Mouse (Mus musculus): Measurements from ENCODE around the gene Ect2l. TPM values are rescaled to one million over a fixed set of nuclear protein-coding genes. Genes with fewer than 3 reads are reported as not detected.

Gene Ect2l
- 1 to 10 TPM in 1 of 3 experiments, under 1 TPM in 2; 0.29 to 1.5 (median 0.62) TPM for polyA plus RNA-seq (2017; shearing (Covaris generic))

DNA sequence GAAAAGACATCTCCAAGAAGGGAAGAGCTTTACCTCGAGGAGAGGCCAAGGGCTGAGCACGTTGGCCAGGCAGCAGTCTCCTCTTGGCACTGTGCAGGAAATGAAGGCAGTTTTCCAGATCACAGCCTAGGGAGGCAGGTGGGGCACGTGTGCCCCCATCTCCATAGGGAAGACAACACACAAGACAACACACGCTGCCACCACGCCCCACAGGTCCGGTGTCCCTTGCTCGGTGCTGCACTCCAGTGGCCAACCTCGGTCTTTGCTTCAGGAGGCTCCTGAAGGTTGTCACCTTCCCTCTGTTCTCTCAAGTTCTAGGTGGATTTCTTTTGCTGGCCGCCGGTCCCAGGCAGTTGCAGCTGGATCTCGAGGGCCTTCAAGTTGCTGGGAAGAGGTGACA is at the start of gene Ect2l:
Gene Ect2l, minus strand, starts transcription at position 165 of the 400 bp plus-strand sequence.
- ATAC-seq, result peak; percentile 84

DNA sequence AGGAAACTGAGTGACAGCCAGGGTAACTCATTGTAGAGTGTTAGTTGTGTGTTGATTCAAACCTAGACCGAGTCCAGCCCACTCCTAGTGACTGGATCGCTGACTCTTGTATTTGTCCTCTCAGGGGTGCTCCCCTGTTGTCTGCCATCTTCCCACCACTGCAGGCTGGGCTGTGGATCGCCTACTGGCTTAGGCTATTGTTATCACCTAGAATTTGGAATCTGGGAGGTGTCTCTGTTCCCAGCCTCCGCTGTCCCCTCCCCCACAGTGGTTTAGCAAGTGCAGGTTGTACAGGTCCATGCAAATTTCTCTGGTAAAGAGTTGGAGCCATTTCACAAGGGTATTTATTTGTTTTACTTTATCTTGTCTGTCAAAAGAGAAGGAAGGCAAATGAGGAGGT is 40.7 kb upstream of the Ect2l start:
- no peak for ATAC-seq

DNA sequence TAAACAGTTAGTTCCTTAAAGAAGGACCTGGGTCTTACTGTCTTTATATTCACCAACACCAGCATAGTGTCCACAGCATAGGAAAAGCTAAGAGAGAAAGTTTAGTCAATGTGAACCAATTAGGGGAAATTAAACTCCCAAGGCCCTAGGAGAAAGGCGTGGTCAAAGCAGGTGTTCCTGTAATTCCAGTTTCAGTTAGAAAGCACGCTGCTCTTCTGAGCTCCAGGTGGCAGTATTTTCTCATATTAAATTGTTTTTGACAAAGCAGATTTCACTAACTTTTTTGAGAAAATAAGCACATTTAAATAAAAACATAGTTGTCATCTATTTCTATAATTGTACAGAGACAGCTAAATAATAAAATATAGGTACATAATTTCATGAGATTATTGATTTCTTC is 32.9 kb upstream of the Ect2l start:
- ATAC-seq, result no peak

DNA sequence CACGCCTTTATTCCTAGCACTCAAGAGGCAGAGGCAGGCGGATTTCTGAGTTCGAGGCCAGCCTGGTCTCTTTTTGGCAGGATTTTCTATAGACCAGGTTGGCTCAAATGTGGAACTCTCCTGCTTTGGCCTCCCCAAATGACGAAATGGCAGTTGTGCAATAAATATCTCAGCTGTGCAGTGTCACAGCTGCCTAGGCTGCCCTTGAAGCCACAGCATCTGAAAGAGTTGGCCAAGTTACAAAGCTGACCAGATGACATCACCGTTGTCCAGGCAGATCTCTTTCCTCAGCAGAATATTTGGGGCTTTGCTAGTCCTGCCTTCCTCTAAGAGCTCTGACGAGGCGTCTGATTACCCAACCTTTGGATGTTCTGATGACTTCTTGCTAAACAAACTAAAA is 26.5 kb upstream of the Ect2l start:
- no peak for ATAC-seq

DNA sequence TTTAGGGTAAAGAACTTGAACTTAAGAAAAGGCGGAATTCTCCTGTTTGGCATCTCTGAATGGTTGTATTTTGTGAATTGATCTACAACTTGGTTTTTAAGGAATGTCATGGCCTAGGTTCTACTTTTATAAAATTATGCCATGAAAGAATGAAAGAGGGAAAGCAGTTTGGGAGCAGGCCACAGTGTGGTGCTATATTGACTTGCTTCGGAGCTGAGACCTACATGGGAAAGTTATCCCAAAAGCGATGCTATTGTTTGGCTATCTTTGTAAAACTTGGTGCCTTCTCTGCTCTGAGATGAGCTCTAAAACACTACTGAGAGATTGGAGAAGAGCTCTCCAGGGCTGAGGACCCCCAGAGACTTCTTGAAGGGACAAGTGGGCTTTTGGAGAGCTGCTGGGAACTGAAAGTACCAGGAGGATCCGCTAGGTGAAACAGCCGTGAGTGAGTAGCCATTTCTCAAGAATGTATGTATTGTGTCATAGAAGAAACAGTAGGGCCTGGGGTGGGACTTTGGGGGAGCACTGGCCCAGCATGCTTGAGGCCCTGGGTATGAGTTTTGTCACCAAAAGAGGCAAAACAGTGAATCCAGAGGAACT is 25.7 kb upstream of the Ect2l start:
- no peak for ATAC-seq

DNA sequence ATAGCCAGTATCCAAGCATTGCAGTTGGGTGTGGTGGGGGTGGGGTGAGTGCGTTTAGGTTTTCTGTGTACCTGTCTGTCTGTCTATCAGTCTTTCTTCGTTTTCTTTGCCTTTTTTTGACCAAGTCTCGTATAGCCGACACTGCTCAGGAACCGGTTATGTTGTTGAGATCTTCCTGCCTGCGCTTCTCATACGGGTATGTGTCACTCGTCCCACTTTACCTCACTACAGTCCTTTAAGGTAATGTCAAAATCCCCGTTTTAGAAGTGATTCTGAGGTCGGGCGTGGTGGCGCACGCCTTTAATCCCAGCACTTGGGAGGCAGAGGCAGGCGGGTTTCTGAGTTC is 24.7 kb upstream of the Ect2l start:
- peak; percentile 41 for ATAC-seq

DNA sequence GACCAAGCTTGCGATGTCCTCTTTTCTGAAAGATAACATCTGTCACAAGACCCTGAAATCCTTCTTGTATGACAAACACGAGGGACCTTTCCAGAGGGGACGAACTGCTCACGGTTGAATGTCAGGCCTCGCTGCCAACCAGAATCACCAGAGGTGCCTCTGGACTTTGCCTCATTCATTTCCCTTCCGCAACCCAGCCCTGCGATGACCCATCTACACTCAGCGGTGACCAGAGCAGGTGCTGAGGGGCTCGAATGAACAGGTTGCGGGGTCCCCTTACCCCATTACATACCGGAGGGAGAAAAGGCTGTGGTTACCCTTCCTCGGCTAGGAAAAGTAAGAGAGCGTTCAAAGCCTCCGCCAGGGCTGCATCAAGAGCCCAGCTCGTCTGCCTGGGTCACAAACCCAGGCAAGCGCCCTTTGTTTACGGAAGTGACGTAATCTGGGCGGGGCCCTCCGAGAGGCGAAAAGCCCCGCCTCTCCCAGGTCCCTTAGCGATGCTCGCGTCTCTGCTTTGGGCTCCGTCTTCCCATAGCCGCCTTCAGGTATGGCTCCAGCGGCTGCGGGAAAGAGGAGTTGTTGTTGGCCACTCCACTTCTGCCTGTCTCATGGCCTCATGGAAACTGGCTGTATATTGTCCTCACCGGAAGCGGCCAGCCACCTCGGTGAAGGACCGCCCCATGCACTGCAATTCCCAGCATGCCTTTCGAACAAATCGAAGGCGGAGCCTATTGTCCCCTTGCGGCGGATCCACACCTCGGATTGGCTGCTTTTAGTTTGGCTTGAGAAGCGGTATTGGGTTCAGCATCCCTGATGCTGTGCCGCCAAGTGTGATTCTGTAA is 24.1 kb upstream of the Ect2l start, which contains the start of gene Ccdc28a:
Gene Ccdc28a, minus strand, starts transcription at position 439 of the 842 bp plus-strand sequence.
- ATAC-seq, result peak; percentile 93

DNA sequence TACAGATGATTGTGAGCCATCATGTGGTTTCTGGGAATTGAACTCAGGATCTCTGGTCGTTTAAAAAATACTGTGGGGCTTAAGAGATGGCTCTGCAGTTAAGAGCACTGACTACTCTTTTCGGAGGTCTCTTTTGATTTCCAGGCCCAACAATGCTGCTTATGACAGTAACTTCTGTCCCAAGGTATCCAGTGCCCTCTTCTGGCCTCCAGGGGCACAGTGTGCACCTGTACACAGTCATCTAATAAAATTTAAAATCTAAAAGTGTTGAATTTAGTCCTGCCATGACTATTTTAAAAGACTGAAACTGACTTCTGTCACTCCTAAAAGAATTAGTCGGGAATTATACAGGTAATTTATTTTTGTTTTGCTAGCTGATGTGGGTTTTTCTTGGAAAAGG is 23.2 kb upstream of the Ect2l start:
- ATAC-seq, result no peak

DNA sequence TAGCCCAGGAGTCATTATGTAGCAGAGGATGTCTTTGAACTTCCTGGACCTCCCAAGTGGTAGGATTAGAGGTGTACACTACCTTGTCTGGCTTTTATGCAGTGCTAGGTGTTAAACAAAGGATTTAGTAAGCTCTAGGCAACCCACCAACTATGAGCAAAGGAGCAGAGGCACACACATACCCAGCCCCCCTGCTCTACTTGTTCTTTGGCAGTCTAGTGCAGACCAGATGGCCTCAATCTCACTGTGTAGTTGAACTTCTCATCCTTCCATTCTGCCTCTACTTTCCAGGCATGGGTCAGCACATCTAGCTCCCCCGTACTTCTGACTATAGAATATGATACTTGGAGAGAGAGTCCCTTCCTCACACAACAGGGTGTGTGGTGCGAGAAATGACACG is 13.7 kb upstream of the Ect2l start:
- ATAC-seq, result no peak

DNA sequence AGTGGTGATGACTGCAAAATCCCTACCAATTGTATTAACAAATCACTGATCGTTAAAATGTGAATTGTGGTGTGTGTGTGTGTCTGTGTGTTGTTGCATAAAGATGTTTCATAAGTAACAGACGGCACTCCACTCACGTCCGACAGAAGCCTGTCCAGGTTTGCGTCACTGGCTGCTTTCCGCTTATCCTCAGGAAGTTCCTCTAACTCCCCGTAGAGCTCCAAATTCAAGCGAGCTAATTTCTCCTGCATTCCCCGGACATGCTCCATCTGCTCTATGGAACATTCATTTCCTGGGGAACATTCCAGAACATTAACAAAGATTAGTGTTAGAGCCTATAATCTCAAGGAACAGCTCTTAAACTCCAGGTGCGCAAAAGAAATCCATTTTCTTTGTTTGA is 8.7 kb upstream of the Ect2l start:
- no peak for ATAC-seq

DNA sequence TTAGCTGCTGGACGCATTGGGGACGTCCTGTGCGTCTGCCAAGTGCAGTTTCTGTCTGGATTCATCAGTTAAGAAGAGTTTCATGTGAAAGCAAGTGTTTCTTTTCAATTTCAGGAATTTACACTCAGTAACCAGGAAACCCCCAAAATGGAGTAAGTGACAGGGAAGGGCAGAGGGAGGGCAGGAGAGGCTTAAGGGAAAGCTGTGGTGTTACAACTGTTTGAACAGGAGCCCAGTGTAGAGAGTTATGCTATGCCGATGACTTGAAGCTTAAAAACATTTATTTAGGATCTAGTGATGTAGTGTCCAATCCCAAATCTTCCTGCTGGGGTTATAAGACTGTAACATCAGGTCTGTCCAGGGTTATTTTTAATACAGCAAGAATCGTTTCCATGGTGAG is 3.4 kb upstream of the Ect2l start:
- no peak for ATAC-seq

DNA sequence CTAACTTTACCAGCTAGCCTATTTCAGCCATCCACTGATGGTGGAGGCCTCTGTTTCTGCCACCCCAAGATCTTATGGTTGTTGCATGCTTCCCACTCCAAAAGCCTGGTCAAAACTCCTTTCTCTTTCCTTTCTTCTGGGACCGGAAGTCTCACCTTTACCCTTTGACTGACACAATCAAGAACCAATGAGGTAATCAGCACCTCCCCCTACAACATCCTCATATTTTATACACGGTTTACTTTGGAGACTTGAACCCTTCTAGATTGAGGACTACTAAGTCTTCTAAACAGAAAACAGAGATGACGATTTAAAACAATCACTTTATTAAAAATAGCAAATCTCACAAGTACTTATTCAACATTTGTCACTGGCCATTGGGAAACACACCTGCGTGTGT is 2.7 kb upstream of the Ect2l start:
- ATAC-seq, result no peak

DNA sequence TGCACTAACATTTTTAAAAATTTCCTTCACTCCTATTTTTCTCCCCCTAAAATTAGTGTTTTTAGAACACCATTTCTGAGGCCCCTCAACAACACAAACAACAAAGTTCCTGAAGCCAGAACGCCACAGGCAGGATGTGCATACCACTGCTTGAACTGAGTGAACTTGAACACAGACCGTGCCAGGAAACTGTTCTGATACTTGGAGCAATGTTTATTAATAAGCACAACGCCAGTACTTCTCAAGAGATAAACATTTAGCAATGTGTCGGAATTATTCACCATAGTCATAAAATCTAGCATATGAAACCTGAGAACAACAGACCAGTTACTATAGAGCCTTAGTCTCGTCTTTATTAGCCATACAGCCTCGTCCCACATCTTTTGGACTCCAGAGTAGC is 571 bp downstream of the Ect2l start:
- ATAC-seq, result no peak

DNA sequence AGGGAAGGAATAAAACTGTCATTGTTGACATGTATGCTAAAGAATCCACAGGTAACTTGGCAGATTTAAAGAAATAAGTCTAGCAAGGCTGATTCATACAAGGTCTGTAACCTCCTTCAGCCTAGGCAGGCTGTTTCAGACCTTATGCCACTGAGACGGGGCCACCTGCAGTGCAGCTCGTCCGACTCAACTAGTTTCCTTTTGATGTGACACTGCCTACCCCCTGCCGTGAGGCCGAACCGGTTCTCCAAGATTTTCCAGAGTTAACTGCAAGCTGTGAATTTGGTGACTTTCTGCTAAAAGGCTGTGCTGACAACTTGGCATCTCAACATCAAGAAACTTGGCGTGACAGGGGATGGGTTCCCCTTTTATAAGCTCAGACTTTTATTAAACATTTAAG is 6.6 kb downstream of the Ect2l start:
- ATAC-seq, result no peak

DNA sequence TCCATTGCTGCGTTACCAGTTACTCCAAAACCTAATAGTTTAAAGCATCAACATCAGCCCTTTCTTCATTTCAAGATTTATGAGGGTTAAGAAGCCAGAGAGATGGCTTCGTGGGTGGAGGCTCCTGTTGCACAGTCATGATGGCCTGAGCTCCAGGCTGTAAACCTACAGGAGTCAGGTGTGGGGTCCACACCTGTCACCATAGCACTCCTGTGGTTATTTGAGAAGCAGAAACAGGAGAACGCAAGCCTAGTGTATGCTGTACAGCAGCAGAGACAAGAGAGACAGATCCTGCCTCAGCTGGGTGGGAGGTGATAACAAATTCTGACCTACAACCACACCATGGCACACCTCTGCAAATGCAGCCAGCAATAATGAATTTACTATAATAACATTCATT is 8.3 kb downstream of the Ect2l start:
- ATAC-seq, result no peak

DNA sequence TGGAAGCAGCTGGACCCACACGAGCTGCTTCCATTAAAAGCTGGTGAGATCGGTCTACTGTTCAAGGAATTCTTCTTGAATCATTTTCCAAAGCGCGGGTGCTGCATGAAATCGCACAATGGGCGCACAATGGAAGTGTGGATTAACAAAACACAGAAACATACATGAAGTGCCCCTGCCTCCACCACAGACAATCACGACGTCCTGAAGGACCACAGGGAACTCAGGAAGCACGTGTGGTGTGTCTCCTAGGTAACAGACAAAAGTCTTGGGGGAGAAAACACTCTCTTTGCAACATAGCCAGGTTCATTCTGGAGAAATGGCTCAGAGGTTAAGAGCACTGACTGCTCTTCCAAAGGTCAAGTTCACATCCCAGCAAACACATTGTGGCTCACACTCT is 10.0 kb downstream of the Ect2l start:
- no peak for ATAC-seq

DNA sequence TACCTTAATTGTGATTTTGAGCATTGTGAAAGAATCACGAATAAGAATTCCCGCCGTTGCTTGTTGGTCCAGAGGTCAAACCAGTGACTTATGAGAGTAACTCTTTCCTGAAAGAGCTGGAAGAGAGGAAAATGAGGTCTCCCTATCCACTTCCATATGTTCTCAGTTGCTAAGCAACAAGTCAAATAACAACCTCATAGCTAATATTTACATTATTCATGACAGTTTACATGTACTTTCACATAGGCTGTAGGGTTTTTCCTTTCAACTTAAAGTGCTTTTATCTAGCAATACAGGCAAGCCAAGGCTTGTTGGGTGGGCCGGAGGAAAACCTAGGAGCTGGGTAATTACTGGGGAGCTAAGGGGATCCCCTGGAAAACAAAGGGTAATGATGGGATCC is 10.8 kb downstream of the Ect2l start:
- no peak for ATAC-seq

DNA sequence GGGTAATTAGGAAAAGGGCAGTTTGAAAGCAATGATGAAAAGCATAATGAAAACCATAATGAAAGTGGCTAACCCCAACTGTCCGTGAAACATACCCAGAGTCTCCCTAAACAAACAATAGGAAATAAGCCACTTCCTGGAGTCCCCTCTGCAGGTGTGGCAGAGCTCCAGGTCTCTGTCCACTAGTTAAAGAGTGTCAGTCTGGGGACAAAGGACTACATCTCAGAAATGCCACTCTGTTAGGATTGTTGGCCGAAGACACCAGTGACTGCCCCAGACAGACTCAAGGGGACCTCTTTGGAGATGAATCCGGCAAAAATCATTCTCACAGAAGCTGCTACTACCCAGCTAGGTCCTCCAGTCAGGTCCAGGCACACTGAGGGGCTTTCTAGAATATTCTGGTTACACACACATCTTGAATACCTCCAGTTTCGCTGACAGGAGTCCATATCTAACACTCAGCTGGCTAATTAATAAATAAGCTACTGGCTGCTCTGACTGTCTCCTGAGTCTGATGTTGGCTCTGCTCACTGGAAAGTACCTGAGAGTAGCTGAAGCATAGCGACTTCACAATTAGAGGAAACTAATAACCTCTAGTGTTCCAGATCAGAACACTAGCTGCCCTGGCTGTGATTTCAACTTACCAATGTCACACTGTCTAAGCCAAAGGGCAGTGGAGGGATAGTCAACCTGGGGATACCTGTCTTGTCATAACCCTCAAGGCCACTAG is 12.2 kb downstream of the Ect2l start:
- ATAC-seq, result no peak

DNA sequence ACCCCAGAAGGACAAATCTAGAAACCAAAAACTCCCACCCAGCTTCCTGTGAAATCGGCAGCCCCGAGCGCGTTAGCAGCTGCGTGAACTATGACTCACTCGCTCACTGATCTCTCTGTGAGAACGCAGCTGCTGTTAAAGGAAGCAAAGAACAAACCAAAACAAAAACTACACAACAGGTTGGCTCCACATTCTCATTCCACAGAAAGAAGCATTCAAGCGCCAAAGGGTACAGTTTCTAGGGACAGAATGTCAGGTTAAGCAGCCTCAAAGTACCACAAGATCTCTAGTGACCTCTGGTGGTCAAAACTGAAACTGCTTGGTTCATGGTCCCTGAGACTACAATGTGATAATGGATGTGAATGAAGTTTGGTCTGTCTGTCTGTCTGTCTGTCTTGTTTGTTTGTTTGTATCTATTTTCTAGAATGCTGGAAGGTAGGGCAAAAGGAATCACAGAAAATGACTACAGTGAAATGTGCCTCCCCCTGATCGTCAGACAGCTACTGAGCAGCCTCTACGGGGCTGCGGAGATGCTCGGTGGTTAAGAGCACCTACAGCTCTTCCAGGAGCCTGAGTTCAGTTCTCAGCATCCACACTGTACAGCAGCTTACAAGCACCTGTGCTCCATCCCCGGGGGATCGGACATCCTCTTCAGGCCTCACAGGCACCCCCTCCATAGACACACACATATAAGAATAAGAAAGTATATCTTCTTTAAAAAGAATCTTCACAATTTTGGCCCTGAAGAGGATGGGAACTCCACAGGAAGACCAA is 13.3 kb downstream of the Ect2l start:
- ATAC-seq, result peak; percentile 86

DNA sequence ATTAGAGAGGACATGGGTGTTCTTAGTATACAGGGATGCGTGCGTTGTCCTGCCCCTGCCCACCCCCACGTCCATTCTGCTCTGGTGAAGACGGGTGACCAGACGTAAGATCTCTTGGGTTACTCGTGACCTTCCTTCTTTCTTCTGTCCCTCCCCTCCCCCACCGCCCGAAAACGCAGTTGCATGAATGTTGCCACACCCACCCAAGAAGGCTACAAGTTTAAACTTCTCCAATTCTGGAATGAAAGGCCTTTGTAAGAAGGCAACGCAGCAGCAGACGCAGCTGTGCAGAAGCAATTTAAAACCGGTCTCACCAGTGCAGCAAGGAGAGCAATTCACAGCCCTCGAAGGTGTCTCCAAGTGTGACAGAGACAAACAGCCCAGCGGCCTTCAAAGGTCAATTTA is 16.0 kb downstream of the Ect2l start:
- ATAC-seq, result no peak

DNA sequence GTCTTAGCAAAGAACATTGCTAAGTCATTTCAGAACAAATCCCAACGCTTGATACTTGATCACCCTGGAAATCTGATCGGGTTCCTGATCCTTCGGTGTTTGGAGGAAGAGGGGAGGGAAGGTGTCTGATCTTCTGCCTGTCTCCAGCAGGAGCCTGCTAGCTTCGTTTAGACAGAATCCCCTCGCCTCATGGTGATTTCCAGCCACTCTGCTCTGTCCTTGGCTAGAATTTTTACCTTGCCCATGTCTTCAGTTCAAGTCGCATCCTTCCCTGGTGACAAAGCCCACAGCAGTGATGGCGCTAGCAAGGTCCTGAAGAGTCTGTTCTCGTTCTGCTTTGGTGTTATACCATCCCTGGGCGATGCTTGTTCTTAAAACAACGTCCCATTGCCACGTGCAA is 16.5 kb downstream of the Ect2l start:
- no peak for ATAC-seq

DNA sequence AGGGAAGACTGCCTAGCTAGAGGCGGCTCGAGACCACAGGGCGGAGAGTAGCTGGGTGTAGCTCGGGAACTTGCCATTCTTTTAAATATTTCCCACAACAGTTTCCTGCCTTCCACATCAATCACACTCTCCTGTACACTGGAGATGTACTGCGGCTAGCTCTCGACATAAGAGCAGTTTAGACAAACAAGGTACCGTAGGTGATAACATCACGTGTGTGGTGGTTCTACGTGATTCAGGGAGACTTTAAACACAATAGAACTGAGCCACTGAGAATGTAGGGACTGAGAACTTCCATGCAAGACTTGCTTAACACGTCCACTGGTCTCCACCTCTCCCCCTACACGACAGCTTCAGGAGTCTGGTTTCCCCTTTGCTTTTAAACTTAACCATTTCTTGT is 17.5 kb downstream of the Ect2l start:
- no peak for ATAC-seq

DNA sequence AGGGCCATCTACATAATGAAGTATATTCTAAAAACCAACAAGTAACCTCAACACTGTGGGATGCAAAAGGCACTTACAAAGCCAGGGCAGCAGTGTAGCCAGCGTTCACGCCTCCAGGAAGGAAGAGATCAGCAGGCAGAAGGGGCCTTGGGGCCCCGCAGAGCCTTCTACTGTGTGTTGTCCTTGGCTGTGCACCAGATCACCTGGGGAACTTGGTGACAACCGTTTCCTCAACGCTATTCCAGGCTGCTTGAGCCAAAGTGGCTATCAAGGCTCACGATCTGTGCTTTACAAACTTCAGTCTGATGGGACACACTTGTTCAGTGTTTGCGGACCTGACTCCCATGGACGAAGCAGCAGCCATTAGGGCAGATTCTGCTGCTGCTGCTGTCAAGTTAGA is 19.0 kb downstream of the Ect2l start:
- no peak for ATAC-seq

Measured in inflammation-experienced regulatory T-cells, adult 6 months (primary cell).